Mouse (Mus musculus) retina, adult 2 months (tissue): Measurements from ENCODE around the gene Luzp2.

Source experiments
- DNase-seq: peaks from one replicate; pipeline ENCODE4 v3.0.0-alpha.2; 2012; ENCODE audit warnings: low read depth, low spot score

Gene Luzp2

GRCm38 (mm10) chr7:54835372-54835851 is at the start of gene Luzp2:
Gene Luzp2, plus strand, starts transcription at chr7:54835498.
- no peak for DNase-seq

- DNase-seq, result no peak
Observed at GRCm38 (mm10) chr7:54787456-54787855, 47.8 kb upstream of the Luzp2 start.

- no peak for DNase-seq
Observed at GRCm38 (mm10) chr7:54818606-54819005, 16.7 kb upstream of the Luzp2 start.

GRCm38 (mm10) chr7:54828751-54829150 is 6.5 kb upstream of the Luzp2 start:
- DNase-seq, result no peak

- DNase-seq, result no peak
Observed at GRCm38 (mm10) chr7:54835911-54836352, 634 bp downstream of the Luzp2 start.

- DNase-seq, result no peak
Observed at GRCm38 (mm10) chr7:54836437-54836836, 1.1 kb downstream of the Luzp2 start.

- DNase-seq, result no peak
Observed at GRCm38 (mm10) chr7:54842807-54843335, 7.6 kb downstream of the Luzp2 start.

- DNase-seq, result no peak
Observed at GRCm38 (mm10) chr7:54845875-54846691, 10.8 kb downstream of the Luzp2 start.

GRCm38 (mm10) chr7:54846692-54847020 is 11.4 kb downstream of the Luzp2 start:
- DNase-seq, result no peak

GRCm38 (mm10) chr7:54852860-54853259 is 17.6 kb downstream of the Luzp2 start:
- DNase-seq, result no peak

- no peak for DNase-seq
Observed at GRCm38 (mm10) chr7:54861230-54861856, 26.0 kb downstream of the Luzp2 start.

GRCm38 (mm10) chr7:54878928-54879644 is 43.8 kb downstream of the Luzp2 start:
- DNase-seq, result no peak

- DNase-seq, result no peak
Observed at GRCm38 (mm10) chr7:54893709-54894627, 58.7 kb downstream of the Luzp2 start.

GRCm38 (mm10) chr7:54898589-54898988 is 63.3 kb downstream of the Luzp2 start:
- DNase-seq, result no peak

- DNase-seq, result peak; percentile 3
Observed at GRCm38 (mm10) chr7:54909958-54910357, 74.7 kb downstream of the Luzp2 start.

- no peak for DNase-seq
Observed at GRCm38 (mm10) chr7:54914030-54914429, 78.7 kb downstream of the Luzp2 start.

GRCm38 (mm10) chr7:54921991-54922390 is 86.7 kb downstream of the Luzp2 start:
- DNase-seq, result no peak

- no peak for DNase-seq
Observed at GRCm38 (mm10) chr7:54956759-54957158, 121.5 kb downstream of the Luzp2 start.

- DNase-seq, result no peak
Observed at GRCm38 (mm10) chr7:54962678-54963077, 127.4 kb downstream of the Luzp2 start.

- no peak for DNase-seq
Observed at GRCm38 (mm10) chr7:54977372-54977771, 142.1 kb downstream of the Luzp2 start.

GRCm38 (mm10) chr7:54980585-54980984 is 145.3 kb downstream of the Luzp2 start:
- no peak for DNase-seq
